Mouse (Mus musculus) megakaryocyte, embryonic 14.5 days (primary cell): Measurements from ENCODE around the gene Xpnpep2.

Experiments used
- FLI1 ChIP-seq: IDR thresholded peaks from 2 replicates; pipeline ENCODE4 v1.6.1; 2012; ENCODE audit warnings: low read length, inconsistent platforms, mixed read lengths
- GATA1 ChIP-seq: IDR thresholded peaks from 3 replicates; pipeline ENCODE4 v1.6.1; 2012; ENCODE audit warnings: mixed read lengths, low read length, inconsistent platforms, borderline replicate concordance

DNA sequence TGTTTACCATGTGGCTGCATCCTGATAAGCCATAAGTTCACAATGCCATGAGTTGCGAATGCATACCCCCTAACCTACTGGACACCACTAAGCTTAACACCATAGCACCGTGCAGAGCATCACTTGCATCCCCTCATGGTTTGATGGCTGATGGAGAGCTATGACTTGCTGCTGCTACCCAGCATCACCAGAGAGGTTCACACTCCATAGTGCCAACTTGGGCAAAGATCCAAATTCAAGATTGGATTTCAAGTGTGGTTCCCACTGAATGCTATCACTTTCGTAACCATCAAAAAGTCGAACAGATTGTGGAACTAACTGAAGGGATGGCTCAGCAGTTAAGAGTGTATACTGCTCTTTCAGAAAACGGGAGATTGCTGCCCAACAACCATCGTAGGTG, 47.0 kb downstream of the Xpnpep2 start:
- TF ChIP-seq GATA1 (no peak), FLI1 (no peak)
